Mouse (Mus musculus): Measurements from ENCODE around the gene Oxct2b.
"Not testable (repeated sequence)": the region's sequence is repeated elsewhere in the genome, so short reads cannot be mapped to it uniquely, and the experiment has no call there.

Oxct2b gene

GRCm38 (mm10) chr4:123116011-123116410, at the start of gene Oxct2b:
Gene Oxct2b, plus strand, starts transcription at chr4:123116266.
- DNase-seq (ENCODE audit: low spot score in 2 of 2) = no peak

- DNase-seq (ENCODE audit: low spot score in 2 of 2) = no peak
Observed at GRCm38 (mm10) chr4:123068646-123069045, 47.4 kb upstream of the Oxct2b start.

DNA sequence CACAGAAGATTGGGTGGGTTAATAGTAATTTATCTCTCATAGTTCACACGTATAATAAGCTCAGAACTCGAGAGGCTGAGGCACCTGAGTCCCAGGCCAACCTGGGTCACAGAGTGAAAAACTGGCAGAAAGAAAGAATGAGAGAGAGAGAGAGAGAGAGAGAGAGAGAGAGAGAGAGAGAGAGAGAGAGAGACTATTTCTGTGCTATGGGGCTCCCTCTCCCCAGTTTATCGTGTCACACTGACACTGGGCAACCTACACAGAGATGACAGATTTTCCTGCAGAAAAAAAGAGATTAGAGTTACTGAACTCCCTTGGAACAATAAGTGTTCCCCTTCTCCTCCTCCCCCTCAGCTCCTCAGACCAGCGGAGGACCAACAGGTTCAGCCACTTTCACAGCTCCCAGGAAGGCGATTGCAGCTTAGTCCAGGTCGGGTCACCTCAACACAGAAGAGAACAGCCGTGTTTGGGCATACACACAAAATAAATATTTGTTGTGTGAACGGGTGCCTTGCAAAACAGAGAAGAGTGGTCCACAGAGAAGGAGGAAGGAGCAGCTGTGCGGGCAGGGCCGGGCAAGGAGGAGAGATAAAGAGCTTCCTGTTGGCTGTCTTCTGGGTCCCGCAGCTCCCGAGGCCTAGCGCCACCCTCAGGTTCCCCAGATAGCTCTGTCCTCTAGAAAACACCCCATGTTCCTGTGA, 44.6 kb upstream of the Oxct2b start:
- DNase-seq (ENCODE audit: low spot score in 2 of 2) = no peak

DNA sequence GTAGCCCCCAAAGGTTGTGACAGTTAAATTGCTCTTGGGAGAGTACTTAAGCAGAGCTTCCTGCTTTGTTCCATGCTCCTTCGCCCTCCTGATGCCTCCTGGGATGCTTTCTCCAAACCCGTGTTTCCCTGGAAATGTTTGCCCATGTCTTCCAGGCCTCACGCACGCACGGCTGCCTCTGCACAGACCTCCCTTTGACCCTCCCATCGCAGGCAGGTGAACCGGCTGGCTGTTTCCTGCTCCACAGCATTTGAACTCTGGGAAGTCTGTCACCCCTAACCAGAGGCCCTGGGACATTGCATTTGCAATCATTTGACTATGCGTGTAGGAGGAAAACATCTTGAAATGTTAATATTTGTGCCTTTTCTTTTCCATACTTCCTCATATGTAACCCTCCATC, 39.1 kb upstream of the Oxct2b start:
- DNase-seq (ENCODE audit: low spot score in 2 of 2) = no peak

DNA sequence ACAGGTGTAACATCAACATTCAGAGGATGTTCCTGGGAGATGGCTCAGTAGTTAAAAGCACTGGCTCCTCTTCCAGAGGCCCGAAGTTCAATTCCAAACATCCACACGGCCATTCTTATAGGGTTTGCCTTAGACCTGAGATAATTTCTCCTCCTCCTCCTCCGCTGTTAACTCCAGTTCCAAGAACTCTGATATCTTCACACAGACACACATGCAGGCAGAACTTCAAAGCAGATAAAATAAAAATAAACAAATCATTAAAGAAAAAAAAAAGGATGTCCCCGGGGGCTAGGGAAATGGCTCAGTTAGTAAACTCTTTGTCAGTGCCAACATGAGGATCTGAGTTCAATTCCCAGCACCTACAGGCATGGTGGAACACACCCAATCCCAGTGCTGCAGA, 37.8 kb upstream of the Oxct2b start:
- DNase-seq (ENCODE audit: low spot score in 2 of 2) = no peak

DNA sequence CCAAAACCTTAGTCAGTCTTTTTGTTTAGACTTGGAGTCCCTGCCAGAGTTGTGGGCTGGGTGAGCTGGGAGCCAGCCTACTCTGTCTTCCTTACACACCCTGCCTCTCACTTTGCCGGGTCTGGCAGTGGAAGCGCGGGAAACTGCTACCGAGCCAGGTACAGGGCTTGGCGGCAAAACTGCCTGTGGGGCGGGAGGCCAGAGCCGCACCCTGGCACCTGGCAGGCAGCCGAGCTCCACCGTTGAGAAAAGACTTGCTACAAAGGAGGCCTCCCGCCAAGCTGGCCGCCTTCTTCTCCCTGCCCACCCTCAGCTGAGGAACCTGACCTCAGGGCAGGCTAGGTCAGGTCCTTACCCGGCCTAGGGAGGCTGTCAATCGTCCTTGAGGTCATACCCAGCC, 35.3 kb upstream of the Oxct2b start:
- peak; percentile 32 to 44 for DNase-seq (ENCODE audit: low spot score in 2 of 2)

DNA sequence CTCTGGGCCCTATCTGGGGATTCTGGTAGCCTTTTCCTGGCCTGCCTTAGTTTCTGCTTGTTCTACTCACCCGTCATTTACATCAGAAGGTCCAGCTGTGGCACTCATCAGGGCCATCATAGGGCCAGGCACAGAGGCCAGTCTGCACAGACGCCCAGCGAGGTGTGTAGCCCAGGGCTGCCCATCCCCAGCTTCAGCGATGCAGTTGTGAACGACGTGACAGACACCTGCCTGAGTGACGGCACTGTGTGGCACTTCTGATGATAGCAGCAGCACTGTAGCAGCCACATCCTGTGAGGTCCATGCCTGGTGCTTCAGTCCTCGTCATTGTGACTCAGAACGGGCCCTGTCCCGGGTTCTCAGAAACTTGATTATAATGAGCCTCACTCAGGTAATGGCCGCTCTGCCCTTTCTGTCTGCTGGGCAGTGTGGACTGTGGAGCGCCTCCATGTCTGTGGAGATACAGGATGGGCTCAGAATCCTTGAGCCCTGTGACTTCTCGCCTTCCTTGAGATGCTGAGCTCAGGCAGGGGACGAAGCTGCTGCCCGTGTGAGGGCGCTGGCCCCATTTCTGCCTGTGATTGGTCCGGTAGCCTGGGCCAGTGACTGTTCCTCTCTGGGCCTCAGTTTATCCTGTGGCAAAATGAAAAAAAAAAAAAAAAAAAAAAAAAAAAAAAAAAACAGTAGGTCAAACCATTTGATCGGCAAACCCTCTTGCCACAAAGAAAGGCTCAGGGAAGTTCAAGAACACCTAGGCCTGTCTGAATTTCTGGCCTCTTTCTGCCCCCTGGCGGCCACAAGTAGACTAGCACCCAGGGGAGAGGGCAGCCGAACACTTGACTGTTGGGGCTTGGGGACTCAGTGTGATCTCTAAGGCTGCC, 33.5 kb upstream of the Oxct2b start:
- DNase-seq (ENCODE audit: low spot score in 2 of 2) = peak in 1 of 2 experiments; percentile 30

- no peak for DNase-seq (ENCODE audit: low spot score in 2 of 2)
Observed at GRCm38 (mm10) chr4:123083323-123083902, 32.7 kb upstream of the Oxct2b start.

DNA sequence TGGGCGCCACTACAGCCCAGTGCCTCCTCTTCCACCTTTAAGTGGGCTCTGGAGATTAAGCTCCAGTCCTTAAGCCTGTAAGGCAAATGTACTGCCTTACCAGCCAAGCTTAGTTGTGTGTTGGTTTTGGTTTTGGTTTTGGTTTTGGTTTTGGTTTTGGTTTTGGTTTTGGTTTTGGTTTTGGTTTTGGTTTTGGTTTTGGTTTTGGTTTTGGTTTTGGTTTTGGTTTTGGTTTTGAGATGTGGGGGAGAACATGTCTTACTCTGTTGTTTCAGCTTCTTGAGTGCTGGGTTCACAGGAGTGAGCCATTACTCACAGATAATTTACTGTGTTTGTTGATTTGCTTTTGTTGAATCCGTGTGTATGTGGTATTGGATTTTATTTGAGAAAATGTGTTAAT, 30.8 kb upstream of the Oxct2b start:
- DNase-seq (ENCODE audit: low spot score in 2 of 2) = no peak

- no peak for DNase-seq (ENCODE audit: low spot score in 2 of 2)
Observed at GRCm38 (mm10) chr4:123086381-123086780, 29.7 kb upstream of the Oxct2b start.

DNA sequence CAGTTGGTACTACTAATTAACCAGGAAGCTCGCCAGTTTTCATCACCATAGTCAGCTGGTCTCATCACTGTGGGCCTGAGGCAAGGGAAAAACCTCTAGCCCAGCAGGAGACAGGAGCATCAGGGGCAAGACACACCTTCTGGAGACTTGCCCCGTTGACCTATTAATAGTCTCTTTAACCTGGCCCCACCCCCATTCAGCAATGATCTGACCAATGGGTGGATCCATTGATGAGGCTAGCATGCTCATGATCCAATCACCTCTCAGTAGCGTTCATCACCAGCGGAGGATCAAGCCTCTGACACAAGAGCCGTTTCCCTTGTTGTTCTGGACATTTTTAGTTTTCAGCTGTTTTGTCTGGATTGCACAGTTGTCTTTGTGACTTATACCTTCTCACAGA, 23.4 kb upstream of the Oxct2b start:
- no peak for DNase-seq (ENCODE audit: low spot score in 2 of 2)

GRCm38 (mm10) chr4:123093064-123093776, 22.8 kb upstream of the Oxct2b start:
- no peak for DNase-seq (ENCODE audit: low spot score in 2 of 2)

DNA sequence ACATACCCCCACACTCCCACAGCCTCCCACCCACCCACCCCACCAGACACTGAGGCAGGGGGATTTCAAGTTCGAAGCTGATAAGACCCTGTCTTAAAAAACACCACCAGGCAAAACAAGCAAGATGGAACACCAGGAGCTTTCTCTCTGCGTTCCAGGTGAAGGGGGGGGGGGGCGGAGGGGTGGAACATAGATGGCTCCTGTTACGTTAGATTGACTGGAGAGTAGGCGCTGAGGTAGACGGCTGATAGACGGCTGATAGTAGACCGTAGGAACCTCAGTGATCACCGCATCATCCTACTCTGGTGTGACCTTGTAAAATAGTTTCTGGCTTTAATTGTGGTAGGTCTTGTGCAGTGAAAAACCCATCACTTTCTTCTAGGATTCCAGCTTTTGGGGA, 22.2 kb upstream of the Oxct2b start:
- no peak for DNase-seq (ENCODE audit: low spot score in 2 of 2)

DNA sequence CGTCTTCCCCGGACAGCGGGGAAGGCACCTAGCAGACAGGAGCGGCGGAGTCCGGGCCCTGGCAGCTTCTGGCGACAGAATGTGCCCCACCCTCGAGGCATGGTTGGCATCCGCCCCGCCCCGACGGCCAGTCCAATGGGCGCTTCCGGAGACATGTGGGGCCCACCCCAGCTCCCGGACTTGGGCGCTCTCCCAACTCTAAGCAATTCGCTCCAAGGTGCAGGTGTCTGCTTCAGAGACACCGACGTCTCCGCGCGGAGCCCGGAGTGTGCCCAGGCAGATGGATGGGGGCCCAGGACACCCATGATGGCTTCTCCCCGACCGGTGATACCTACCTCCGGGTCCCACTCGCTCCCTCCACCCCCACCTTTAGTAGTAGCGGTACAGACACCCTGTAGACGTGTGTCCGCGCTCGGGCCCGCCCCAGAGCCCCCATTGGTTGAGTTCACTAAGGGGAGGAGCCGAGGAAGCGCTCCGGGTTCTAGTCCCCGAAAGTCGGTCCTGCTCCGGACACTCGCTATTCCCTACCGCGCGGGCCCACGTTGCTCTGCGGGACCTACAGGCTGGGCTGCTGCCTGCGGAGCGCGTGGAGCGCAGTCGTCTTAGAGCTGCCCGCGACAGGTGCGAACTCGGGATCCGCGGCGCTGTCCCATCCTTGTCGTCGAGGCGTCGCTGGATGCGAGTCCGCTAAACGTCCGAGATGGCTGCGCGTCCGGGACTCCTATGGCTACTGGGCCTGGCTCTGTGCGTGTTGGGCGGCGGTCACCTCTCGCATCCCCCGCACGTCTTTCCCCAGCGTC, 11.2 kb upstream of the Oxct2b start, which contains the start of gene Bmp8b:
Bmp8b (plus strand) TSS at position 515 of the 800 bp plus-strand sequence.
- no peak for DNase-seq (ENCODE audit: low spot score in 2 of 2)

GRCm38 (mm10) chr4:123105451-123105790, 10.6 kb upstream of the Oxct2b start:
- no peak for DNase-seq (ENCODE audit: low spot score in 2 of 2)

- DNase-seq (ENCODE audit: low spot score in 2 of 2) = not testable (repeated sequence)
Observed at GRCm38 (mm10) chr4:123105929-123106328, 10.1 kb upstream of the Oxct2b start.

DNA sequence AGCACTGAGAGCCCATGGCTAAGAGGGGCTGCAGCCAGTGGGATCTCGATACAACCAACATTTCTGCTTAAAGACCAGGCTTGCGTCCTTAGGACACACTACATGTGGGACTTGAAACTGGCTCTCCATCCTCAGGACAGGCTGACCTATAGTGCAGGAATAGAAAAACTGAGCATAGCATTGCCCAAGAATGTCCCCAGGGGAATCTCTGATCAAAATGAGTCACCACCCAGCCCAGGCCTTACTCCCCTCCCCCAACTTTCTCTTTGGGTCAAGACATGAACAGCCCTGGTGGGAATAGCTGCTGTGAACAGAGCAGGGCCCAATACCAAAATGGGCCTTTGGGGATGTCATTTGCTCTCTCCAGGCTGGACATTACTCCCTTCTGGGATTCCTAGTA, 9.2 kb upstream of the Oxct2b start:
- DNase-seq (ENCODE audit: low spot score in 2 of 2) = no peak

GRCm38 (mm10) chr4:123108056-123108455, 8.0 kb upstream of the Oxct2b start:
- no peak for DNase-seq (ENCODE audit: low spot score in 2 of 2)

- peak; percentile 23 to 32 for DNase-seq (ENCODE audit: low spot score in 2 of 2)
Observed at GRCm38 (mm10) chr4:123110751-123111150, 5.3 kb upstream of the Oxct2b start.

DNA sequence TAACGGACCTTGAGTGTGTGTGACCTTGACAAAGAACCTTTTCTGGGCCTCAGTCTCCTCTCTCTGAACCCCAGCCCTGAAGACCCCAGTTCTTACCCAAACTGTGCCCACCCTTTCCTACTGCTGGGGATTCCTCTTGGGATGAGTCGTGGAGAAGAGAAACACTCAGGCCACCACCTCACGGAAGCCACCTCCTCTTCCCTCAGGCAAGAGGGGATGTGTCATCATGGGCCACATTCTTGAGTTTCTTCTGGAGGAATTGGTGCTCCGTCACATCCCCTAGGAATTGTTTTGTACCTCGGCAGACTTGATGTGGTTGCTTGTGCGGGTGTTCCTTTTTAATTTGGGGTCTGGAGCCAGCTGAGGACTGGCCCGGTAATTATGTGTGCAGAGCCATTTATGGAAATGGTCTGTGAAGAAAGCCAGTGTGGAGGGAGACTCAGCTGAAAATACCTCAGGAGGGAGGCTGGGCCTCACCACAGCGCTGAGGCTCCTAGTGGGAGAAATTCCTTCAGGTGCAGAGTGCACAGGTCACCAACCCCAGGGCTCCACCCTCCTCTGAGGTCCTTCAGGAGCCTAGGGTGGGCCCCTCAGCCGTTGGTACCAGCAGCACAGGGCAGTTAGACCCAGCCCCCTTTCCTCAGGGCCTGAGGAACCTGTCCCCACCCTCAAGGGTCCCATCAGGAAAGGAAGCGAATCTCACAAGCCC, 4.6 kb upstream of the Oxct2b start:
- not testable (repeated sequence) for DNase-seq (ENCODE audit: low spot score in 2 of 2)
